Mouse (Mus musculus) cerebellum, adult 9-10 months (tissue): ENCODE measurements around the gene Kat6b.
"Not testable (repeated sequence)": the region's sequence is repeated elsewhere in the genome, so short reads cannot be mapped to it uniquely, and the experiment has no call there.

Experiments
- DNase-seq: peaks from one replicate; pipeline ENCODE4 v3.0.0; 2022

Gene Kat6b

DNA sequence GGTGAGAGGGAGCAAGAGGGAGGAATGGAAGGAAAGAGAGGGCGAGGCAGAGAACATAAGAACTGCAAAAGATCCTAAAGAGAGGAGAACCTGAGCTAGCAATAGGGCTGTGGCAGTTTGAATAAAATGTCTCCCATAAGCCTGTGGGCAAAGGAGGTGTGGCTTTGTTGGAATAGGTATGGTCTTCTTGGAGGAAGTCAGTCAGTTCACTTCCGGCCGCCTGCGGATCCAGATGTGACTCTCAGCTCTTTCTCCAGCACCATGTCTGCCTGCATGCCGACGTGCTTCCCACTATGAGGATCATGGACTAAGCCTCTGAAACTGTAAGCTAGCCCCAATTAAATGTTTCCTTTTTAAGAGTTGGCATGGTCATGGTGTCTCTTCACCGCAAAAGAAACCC, at the start of gene Kat6b:
Gene Kat6b (plus strand): TSS at position 204 of the 400 bp plus-strand sequence.
- no peak for DNase-seq

DNA sequence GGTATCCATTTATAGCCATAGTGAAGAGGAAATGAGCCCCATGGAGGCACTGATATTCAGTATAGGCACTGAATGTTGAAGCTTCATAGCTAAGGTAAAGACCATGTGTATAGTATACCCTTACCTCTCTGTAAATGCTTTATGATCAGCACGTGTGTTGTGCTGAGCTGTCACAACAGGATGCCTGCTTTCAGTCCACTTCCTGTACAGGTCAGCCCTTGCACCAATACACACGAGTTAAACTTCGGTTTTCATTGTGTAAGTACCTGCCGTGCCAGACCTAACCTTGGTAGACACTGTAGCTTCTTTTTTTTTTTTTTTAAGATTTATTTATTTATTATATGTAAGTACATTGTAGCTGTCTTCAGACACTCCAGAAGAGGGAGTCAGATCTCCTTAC, 47.8 kb upstream of the Kat6b start:
- no peak for DNase-seq

DNA sequence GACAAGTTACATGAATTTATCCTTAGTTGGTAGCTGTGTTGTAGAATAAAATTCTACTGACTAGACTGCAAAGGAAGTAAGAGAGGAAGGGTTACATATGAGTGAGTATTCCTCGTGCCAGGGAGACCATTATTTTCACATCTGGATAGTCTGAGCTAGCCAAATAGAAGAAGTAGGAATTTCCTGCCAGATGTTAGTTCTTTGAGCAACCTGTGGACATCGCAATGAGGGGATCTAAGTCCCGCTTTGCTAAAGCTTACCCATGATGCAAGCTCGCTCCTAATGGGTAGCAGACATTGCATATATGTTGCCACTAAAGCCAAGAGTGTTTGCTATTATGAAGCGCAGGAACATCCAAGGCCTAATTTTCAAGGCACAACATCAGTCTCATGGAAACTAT, 47.2 kb upstream of the Kat6b start:
- DNase-seq = no peak

DNA sequence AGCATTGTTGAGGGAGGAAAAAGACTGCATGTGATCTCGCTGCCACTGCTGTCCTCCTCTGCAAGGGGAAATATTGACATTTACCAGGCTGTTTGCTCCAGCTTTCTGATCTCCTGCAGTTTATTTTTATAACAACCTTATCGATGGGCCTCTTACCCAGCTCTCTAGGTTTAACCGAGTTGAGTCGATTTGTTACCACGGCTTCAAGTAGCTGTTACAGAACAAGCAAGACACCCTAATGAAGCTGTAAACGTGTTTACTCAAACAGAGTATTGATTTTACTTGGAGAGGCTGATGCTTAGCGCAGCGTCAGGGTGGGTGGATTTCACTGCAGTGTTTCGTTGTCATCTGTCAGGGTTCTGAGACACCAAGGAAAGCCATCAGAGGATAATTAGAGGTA, 46.5 kb upstream of the Kat6b start:
- no peak for DNase-seq

DNA sequence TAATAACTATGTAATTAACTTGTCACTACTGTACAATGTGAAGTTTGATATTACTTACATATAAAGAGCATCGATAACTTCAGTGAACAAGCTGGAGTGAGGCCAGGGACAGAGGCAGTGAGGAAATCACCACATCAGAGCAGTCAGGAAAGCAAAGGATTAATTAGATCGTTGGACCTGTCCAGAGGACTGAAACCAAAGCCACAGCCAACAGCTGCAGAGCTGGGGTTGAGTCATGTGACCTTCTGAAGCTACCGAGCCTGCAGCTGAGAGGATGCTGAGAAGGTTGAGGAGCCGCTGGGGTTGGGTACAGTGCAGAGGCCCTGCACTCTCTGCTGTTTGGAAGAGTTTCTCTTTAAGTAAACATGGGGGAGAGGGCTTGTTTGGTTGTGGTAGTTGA, 41.4 kb upstream of the Kat6b start:
- DNase-seq = no peak

DNA sequence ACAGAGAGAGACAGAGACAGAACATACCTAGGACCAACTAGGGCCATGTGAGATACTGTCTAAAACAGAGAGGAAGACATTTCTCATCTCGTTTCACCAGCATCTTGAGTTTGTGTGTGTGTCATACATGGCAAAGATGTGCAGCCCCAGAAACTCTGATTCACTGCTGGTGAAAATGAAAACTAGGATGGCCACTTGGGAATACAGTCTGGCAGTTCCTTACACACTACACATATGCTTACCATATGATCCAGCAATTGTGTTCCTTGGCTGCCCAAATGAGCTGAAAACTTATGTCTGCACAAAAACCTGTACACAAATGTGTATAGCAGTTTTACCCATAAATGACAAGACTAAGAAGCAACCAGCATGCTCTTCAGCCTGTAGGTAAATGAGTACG, 40.7 kb upstream of the Kat6b start:
- DNase-seq = no peak

DNA sequence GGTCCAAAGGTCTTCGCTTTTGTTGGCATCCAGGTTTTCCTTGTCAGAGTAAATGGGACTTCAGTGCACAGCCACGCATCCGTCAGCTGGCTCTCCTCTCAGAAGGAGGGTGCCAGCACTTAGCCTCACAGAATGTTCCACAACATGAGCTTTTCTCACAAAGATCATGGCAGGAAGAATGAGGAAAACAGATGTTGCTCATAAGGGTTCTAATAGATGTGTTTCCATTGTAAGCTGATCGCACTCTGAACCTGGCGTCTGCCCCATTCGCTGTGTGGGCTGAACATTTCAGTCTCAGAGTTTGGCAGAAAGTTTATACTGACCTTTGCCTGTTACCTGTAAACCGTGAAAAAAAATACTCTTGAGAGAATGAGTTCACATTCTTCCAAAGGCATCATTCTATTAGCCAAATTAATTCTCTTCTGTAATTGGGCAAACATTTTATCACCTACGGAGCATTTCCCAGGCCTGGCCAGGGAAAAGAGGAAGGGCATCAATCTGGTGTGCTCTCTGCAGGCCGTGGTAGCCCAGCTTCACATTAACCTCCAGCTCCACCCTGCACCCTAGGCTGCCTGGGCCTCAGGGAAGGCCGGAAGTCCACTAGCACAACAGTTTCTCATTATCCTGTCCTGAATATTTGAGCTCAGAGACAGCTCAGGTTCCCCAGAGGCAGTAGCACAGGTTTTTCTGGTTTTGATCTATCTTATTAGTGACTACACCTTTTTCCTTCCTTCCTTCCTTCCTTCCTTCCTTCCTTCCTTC, 39.3 kb upstream of the Kat6b start:
- DNase-seq = no peak

DNA sequence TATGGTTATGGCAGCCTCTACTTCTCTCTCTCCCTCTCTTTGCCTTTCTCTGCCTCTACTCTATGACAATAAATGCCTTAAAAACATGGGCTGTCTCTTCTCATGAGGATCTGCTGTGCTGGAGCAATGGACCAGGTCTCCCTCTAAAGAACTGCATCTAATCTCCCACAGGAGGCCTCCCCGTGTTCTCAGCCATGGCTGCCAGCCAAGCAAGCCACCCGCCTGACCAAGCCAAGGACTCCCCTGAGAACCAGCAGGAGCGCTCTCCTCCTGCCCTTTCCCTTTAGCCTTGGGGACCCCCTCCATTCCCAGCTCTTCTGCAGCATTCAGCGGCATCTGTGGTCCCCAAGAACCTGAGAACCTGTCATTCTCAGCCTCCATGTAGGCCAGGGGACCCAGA, 28.7 kb upstream of the Kat6b start:
- no peak for DNase-seq

DNA sequence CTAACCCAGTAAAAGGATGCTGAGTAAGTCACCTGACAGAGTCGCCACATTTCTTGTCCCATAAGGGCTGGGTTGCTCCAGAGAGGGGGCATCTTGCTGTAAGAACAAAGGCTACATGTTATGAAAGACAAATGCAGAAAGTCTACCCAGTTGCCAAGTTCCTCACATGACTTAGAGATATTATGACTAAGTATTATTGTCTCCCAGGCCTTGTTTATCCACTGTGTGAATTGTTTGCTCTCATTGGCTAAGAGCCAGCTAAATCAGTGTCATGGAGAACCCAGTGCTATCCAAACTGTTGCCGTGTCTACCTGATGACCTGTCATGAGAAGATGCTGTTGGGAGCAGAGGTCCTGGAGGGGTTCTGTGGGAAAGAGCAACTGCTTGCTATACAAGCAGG, 27.3 kb upstream of the Kat6b start:
- no peak for DNase-seq

DNA sequence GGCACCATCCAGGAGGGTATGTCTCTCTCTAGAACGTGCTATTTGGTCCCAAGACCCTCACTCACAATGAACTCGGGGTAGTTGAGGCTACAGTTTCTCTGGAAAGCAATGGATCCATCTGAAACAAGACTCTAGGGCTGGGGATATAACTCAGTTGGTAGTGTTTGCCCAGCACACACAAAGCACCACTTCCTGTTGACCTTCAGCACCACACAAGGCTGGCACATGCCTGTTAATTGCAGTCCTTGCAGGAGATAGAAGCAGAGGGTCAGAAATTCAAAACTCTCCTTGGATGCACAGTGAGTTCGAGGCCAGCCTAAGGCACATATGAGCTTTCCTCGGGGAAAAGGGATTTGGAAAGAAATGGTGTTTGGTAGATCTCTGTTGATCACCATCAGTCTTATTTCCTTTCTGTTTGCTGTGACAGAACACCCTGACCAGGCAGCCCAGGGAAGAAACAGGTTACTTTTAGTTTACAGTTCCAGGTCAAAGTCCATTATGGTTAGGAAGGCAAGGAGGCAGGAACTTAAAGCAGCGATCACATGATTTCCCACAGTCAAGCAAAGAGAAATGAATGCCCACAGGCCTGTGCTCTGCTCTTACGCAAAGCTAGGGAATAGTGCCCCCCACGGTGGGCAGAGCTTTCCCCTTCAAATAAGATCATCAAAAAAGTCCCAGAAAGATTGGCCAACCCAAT, 25.4 kb upstream of the Kat6b start:
- no peak for DNase-seq

DNA sequence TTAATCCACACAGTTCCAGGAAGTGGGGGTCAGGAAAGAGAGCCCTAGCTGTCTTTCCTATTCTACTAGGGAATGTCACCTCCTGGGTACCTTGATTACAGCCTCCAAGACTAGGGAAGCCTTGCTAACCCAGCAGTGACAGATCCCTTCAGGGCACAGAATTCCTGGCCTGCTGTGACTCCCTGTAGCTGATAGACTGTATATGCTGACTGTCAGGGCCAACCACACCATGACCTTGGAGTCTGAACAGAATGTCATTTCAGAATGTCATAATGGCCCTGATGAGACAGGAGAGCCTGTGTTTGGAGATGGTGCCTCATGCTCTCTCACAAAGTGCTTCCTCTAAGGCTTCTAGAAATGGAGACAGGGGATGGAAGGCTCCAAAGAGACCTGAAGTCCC, 24.7 kb upstream of the Kat6b start:
- DNase-seq = no peak

DNA sequence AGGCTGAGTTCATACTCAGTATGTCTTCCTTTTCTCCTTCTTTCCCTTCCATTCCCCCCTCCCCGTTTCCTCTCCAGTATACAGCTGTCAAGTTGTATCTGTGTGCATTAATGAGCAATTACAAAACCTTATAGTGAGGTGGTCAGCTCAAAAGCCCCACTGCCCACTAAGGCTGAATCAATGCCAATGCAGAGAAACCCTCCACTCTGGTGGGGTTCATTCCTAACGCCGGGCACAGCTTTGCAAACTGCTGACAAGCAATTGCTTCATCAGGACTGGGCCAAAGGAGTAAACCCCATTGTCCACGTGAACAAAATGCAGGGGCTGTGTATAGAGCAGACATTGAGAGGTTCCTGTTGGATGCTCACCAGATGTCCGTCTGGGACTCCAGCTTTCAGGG, 23.4 kb upstream of the Kat6b start:
- DNase-seq = no peak

DNA sequence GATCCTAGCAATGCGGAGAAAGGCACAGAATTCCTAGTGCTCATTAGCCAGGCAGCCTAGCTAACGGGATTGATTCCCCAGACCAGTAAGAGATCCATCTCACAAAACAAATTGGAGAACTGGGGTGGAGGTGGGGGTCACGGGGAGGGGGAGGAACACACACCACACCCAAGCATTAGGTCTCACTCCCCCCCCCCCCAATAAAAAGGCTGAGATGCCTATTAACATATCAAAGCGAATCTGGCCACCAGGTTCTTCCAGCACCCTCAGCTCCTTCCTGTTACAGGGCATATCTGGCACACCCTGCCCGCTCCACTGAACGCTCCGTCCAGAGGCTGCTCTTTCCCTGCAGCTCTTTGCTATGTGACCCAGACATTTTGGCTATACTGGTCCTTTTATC, 22.5 kb upstream of the Kat6b start:
- DNase-seq = no peak

DNA sequence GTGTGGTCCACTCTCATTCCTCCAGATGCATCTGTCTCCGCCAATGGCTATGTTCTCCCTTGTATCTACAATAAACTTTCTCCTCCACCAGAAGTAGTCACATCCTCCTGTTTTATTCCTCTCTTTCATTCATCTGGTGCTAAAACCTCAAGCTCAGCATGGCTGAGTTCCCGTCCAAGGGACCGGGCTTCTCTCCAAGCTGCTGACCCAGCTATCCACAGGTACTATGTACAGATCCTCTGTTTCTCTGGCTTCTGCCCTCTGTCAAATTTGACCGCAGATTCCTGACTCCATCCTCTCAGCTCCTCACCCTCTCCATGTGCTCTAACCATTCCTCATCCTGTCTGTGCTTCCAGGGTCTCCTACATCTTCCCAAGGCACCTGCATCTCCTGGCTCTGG, 22.1 kb upstream of the Kat6b start:
- DNase-seq = peak; percentile 18

DNA sequence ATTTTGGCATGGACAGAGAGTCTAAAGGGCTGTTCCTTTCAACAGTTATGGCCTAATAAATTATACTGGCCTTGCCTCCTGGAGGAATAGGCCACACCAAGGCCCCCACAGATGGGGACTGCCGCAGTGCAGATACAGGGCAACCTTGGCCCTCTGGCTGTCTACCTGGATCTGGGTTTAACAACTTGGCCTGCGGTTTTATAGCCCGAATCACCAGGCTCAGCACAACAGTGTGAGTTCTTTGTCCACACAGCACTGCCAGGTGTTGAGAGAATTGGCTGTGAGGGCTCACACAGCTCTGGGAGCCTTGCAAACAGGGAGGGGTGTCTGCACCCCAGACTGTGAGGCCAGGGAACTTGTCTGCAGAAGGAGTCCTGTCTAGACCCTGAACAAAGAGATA, 18.8 kb upstream of the Kat6b start:
- DNase-seq = no peak

DNA sequence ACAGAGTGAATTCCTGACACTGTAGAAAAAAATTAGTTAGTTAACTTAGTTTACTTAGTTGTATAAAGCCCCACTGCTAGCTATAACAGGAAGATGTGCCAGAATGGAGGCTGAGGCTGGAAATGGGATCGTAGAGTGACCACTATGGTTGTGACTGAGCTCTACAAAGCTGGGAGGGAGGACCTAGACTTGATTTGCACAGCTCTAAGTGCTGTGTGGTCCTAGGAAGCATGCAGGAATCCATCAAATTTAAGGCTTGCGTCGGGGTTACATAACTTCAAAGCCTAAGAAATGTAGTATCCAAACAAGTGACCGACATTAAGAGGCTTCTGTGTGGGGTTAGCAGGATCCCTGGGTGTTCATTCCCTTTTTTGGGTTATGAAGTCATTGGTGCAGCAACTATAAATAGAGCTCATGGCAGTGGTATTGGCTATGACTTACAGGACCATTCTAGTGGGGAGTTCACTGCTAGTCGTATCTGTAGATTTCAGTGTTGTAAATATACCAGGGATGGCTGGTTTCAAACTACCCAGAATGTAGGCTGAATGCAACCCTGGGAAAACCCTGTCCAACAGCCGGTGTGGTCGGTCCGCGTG, 18.0 kb upstream of the Kat6b start:
- DNase-seq = no peak

DNA sequence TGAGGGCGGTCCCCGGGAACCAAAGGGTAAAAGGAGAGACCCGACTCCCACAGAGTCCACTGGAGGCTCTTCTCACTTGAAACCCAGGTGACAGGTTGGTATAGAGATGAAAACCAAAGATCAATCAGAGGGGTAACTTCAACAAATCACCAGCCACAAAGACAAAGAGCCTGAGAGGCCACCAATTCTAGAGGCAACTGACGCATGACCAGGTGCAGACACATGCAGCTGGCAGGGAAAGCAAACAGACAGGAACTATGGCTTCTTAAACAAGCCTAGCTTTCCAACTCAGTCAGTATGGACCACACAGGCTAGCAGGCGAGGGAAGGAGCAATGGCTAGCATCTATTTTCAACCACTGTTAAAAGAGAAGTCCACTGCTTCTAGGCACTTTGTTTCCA, 10.8 kb upstream of the Kat6b start:
- no peak for DNase-seq

DNA sequence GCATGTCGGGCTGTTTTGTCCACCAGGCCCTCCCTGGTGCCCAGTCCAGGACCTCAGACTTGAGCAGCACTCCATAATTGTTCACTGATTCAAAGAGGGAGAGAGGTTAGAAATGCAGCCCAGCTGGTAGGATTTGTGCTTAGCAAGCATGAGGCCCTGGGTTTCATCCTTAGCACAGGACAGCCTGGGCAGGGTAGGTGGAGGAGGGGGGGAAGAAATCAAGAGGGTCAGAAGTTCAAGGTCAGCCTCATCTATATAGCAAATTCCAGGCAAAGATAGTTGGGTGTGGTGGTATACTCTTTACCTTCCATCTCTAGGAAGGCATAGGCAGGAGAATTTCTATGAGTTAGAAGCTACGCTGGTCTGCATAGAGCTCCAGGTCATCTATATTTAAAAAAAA, 9.3 kb upstream of the Kat6b start:
- no peak for DNase-seq

DNA sequence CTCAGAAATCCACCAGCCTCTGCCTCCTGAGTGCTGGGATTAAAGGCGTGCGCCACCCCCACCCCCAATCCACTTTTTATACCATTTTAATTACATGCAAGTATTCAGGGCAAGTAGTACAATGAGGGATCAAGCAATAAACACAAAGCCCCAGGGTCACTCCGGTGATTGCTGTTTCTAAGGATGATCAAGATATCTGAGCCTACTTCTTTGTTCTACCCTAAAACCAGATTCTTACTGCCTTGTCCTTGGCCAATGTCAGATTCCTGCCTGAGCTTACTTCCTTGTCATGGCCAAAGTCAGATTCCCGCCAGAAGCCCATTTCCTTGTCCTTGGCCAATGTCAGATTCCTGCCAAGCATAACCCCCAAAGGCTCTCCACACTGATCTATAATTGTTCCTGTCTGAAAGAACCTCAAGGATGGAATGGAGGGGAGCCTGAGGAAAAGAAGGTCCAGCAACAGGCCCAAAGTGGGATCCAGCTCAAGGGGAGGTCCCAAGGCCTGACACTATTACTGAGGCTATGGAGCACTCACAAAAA, 6.6 kb upstream of the Kat6b start:
- not testable (repeated sequence) for DNase-seq

DNA sequence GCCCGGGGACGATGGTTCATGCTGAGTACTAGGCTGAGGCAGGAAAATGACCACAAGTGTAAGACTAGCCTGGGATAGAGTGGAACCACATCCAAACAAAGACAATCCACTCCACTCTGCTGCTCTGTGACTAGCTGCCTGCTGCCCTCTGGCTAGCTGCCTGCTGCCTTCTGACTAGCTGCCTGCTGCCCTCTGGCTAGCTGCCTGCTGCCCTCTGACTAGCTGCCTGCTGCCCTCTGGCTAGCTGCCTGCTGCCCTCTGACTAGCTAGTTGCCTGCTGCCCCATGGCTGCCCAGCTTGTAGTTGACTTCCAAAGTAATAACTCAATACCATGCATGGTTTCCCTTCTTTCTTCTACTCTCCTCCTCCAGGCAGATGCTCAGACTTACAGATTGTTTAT, 4.1 kb upstream of the Kat6b start:
- no peak for DNase-seq

DNA sequence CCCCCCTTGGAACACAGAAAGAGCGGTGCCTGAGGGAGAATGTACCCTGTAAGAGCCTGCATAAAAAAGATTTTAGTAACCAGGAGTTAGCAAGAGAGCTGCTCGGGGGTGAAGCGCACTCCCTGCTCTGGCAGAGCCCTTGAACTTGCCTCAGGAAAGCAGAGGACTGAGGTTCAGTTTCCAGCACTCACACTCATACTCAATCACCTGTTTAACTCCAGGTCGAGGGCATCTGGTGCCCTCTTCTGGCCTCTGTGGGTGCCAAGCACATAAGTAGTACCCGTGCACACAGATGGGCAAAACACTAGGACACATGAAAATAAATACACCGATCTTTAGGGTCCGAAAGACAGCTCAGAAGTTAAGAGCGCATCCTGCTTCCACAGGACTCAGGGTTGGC, 1.7 kb upstream of the Kat6b start:
- no peak for DNase-seq

DNA sequence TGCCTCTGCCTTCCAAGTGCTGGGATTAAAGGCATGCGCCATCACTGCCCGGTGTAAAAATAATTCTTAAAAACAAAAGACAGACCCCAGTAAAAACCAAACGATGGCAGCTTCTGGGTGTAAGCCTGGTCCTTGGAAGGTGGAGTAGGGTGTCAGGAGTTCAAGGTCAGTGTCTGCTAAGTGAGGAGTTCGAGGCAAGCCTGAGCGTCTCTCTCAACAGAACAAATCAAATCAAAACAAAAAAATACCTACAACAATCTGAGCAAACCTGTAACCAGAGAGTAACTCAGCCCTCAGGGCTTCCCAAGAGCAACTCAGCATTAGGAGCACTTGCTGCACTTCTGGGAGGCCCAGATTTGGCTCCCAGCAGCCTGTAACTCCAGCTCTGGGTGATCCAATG, 1.0 kb upstream of the Kat6b start:
- DNase-seq = no peak

DNA sequence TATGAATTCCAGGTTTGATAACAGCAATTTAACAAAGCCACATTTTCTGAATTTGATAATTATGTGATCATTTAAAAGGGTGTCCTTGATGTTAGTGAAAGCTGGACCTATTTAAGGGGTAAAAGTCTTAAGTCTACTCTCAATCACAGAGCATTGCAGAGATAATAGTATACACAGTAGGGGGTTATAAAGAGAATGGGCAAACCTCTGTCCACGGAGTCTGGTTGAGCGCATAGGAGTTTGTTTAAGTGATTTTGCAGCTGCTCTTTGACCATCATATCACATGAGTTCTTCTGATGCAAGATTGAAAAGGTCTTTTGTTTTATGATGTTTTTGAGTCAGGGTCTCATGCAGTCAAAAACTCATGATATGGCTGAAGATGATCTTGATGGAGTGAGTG, 3.0 kb downstream of the Kat6b start:
- DNase-seq = no peak

DNA sequence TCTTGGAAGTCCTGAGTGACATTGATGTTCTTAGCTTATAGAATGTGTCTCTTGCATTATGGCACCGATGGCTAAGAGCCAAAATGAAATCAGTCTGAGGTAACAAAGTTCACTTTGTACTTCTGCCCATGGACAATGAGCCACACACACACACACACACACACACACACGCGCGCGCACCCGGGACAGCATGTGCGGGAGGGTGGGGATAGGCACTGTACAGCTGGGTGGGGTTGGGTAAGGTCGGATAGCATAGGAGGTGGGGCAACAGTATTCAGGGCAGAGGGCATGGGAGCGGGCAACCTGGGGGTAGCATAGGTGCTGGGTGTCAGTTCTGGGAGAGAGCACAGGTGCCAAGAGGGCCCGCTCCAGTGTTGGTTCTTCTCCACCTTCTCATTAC, 3.5 kb downstream of the Kat6b start:
- no peak for DNase-seq
